Mouse (Mus musculus) spleen, adult 12 weeks (tissue): ENCODE measurements around the gene Kcnk13.
"Not testable (repeated sequence)": the region's sequence is repeated elsewhere in the genome, so short reads cannot be mapped to it uniquely, and the experiment has no call there.

Experiments
- DNase-seq: peaks from one replicate; pipeline ENCODE4 v3.0.0; 2022; ENCODE audit warnings: low spot score

The Kcnk13 gene

GRCm38 (mm10) chr12:99965203-99966115, 1.2 kb downstream of the Kcnk13 start:
- DNase-seq, result no peak

DNA sequence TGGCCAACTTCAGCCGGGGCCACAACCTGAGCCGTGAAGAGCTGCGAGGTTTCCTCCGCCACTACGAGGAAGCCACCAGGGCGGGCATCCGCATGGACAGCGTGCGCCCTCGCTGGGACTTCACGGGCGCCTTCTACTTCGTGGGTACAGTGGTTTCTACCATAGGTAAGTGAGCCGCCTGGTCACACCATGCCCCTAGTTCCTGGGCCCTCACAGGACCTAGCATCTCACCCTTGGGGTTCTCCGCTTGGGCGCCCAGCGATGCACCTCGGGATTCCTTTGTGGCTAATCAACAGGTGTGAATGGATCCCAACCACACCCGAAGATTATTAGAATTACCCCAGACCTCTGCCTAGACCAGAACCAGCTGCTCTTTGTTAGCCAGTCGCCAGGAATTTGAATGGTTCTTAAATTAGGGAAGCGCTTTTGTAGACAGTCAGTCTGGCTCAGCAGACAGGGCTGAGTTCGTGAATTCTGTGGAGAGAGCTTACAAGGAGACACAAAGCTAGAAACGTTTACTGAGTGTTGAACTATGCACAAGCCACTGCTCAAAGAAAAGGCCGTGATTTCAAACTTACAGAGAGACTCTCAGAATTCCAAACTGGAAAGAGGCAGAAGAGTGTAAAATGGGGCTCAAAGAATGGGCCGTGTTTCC, 1.9 kb downstream of the Kcnk13 start:
- DNase-seq, result no peak

GRCm38 (mm10) chr12:99966881-99967363, 2.6 kb downstream of the Kcnk13 start:
- no peak for DNase-seq

DNA sequence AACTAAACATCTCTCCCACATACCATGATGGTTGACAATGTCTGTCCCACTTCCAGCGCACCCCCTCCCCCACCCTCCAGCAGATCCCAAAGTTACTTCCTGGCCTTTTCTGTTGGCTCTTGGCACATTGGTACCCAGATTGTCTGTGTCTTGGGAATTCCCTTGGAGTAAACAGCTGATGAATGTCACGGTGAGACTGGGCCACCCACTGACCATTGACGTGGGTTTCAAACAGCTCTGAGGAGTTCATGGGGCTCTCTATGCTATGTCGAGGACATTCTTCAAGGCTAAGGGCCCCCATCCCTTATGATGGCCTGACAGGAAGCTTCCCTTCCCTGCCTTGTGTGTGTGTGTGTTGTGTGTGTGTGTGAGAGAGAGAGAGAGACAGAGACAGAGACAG, 5.6 kb downstream of the Kcnk13 start:
- DNase-seq, result no peak

DNA sequence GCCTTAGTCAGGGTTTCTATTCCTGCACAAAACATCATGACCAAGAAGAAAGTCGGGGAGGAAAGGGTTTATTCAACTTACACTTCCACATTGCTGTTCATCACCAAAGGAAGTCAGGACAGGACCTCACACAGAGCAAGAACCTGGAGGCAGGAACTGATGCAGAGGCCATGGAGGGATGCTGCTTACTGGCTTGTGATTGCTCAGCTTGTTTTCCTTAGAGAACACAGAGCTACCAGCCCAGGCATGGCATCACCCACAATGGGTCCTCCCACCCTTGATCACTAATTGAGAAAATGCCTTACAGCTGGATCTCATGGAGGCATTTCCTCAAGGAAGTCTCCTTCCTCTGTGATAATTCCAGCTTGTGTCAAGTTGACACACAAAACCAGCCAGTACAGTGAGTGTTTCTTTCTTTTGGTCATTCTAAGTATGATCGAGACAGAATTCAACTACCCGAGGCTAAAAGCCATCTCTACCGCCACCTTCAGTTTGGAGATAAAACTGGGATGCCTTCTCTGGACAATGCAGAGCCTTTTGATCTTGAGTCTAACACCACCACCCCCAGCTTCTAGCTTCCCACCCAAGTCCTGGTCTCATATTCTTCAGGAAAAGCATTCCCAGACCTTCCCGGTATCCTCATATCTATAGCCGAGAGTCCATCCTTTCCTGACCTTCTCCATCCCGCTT, 7.1 kb downstream of the Kcnk13 start:
- not testable (repeated sequence) for DNase-seq

DNA sequence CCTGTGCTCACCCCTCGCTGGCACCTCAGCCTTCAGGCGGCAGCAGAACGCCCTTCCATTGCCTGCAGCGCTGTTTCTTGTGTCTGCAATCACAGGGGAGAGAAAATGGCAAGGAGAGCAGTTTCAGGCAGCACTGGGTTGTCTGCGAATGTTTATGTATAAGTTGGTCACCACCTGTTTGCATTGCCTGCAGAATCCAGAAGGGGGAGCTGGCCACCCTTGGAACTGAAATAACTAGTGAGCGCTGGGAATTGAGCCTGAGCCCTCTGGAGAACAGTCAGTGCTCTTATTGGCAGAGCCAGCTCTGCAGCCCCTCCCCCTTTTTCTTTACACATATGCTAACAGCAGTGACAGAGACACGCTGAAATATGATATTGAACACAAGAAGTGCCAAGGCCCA, 8.5 kb downstream of the Kcnk13 start:
- no peak for DNase-seq

- peak; percentile 14 for DNase-seq
Observed at GRCm38 (mm10) chr12:99973659-99974058, 9.4 kb downstream of the Kcnk13 start.

DNA sequence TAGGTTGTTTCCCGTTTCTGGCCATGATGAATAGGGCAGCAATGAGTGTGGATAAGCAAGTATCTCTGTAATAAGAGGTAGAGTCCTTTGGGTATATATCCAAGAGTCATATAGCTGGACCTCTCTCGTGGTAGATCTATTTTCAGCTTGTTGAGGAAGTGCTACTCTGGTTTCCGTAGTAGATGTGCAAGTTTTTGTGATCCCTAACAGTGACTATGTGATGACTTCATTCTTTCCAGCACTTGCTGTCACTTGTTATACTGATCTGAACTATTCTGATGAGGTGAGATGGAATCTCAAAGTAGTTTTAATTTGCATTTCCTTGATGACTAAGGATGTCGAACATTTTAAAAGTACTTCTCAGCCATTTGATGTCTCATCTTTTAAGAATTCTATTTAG, 15.2 kb downstream of the Kcnk13 start:
- DNase-seq, result no peak

DNA sequence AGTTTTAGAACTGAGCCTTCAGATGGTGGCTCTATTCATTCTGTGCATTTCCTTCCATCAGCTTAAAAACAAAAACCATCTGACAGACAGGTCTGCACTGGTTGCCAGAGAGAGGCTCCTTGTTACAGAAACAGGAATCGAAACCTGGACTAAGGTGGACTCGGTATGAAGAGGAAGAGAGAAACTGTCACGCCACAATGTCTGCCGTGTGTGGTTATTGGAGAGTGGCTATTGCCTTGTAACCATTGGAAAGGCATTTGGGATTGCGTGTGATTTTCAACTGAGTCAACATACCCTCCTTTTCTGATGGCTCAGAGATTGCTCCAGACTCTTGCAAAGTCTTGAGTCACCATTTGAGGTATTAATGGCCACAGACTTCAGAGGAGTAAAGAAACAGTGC, 22.5 kb downstream of the Kcnk13 start:
- no peak for DNase-seq

DNA sequence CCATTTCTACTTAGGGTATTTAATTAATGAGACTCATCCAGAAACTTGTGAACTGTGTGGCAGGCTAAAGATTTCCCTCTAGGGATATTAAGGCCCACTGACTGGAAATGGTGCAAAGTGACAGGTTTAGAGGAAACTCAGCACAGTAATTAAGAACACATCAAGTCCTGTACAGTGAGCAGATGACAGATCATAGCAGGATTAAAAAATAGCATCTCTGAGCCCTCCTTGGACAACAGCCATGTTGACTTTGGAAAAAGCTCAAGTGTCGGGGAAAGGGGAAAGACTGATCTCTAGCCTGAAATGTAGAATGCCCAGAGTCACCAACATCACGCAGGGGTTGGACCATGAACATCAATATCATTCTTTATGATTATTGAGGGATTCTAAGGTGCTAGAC, 23.8 kb downstream of the Kcnk13 start:
- DNase-seq, result no peak

DNA sequence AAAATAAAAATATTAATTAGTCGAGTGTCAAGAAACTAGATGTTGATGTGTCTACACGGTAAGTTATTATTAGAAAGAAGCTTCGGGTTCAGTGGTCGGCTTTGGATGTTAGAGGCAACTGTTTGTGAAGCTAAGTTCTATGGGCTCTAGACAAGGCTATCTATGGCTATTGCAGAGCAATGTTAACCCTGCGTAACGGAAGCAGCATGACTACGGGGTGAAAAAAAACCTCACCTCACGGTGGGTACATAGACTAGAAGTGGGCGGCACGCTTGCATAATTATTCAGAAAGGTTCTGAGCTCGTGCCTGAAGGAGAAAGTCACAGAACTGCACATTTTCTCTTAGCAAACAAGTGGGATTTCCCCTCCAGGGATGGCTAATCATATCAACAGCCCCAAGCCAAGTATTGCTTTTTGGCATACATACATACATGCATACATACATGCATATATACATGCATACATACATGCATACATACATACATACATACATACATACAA, 28.1 kb downstream of the Kcnk13 start:
- DNase-seq, result no peak

GRCm38 (mm10) chr12:99993146-99993890, 29.0 kb downstream of the Kcnk13 start:
- no peak for DNase-seq

GRCm38 (mm10) chr12:99995951-99996350, 31.7 kb downstream of the Kcnk13 start:
- no peak for DNase-seq

- DNase-seq, result no peak
Observed at GRCm38 (mm10) chr12:99999726-100000125, 35.4 kb downstream of the Kcnk13 start.

GRCm38 (mm10) chr12:100000381-100000780, 36.1 kb downstream of the Kcnk13 start:
- DNase-seq, result no peak

- DNase-seq, result no peak
Observed at GRCm38 (mm10) chr12:100001246-100001645, 36.9 kb downstream of the Kcnk13 start.

DNA sequence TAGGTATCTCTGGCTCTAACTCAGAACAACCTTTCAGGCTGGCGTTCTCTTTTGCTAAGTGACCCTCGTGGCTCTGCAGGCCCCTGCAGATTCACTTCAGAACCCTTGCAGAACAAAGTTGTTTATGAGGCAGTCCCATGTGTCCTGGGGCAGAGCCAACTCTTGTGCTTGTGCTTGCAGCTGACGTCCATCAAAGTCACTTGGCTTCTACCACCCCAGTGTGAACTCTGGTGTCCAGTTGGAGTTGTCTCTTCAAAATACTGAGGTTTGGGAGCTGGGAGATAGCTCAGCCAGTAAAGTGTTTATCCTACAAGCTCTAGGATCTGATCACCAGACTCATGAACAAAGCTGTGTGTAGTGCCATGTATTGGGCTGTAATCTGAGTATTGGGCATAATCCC, 37.6 kb downstream of the Kcnk13 start:
- no peak for DNase-seq

GRCm38 (mm10) chr12:100002914-100003587, 38.8 kb downstream of the Kcnk13 start:
- no peak for DNase-seq

DNA sequence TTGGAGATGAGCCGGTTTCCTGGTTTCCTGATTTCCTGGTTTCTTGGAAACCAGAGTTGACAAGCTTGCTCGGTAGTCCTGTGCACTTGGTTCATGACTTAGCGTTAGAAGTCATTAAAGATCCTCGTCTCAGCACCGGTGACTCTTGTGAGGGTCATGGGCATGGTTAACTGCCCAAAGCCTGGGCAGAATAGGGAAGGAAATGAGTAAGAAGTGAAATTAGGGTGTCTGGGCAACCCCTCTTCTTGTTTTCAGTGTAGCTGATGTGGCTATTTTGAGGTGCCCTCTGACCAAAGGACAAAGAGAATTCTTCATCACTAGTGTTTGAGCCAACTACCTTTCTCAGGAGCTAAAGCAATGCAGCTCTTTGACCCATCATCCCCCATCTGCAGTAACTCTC, 41.0 kb downstream of the Kcnk13 start:
- DNase-seq, result no peak

- DNase-seq, result no peak
Observed at GRCm38 (mm10) chr12:100006681-100007080, 42.4 kb downstream of the Kcnk13 start.

DNA sequence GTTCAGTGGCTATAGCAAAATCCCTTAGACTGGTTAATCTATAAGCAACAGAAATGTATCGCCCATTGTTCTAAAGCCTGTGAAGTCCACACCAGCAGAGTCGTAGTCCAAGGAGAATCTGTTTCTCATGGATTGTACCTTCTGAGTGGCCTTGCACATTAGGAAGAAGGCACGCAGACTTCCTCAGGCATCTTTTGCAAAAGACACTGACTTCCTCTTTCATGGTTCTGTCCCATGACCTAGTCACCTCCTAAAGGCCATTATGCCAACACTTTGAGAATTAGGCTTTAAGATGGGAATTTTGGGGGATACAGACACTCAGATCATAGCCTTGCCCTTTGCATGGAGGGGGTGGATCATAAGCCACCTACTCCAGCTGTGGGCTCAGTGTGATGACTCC, 48.5 kb downstream of the Kcnk13 start:
- DNase-seq, result no peak
